ENCODE assay signal across 8 mouse cellular contexts in the genomic region with DNA sequence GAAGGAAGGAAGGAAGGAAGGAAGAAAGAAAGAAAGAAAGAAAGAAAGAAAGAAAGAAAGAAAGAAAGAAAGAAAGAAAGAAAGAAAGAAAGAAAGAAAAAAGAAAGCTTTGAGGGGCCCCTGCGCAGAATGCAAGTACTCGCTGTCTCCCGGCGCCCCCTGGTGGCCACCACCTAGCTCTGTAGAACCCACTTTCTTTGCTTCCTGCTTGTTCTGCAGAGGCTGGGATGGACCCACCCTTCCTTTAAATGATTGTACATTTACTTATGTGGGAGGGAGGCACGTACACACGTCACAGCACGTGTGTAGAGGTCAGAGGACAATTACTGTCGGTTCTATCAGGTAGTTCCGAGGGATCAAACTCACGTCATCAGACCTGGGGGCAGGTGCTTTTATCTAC. TPM values are rescaled to one million over a fixed set of nuclear protein-coding genes. Genes with fewer than 3 reads are reported as not detected.
DNase-seq lines count a peak whose midpoint lies in the region; ATAC-seq and TF ChIP-seq lines count a peak whose summit lies in the region.
"Had no signal": no experiment of that assay in that cellular context is flagged by ENCODE, and none has a peak within 500 bp of the region (broad histone marks: within the 10 kb centered on the region; RNA-seq: fewer than 3 reads in every experiment).

No protein-coding gene starts in this region.

- H3K9me3 ChIP-seq in forebrain, embryonic 14.5 days (replicated peaks; ENCODE audit: control insufficient read depth, low read length), result no peaks in the 10 kb centered on the region
- H3K9me3 ChIP-seq in hindbrain, embryonic 16.5 days (ENCODE audit: control insufficient read depth, low read length), result no peaks in the 10 kb centered on the region
- H3K9me3 ChIP-seq in midbrain, embryonic 14.5 days (ENCODE audit: control insufficient read depth, low read length), result no peaks in the 10 kb centered on the region
- H3K9me3 ChIP-seq: lung, embryonic 15.5 days had no signal

- WGBS in forebrain, embryonic 14.5 days, result 16% methylated on average over 10 of the region's 10 CpGs
- 15% methylated on average over 10 of the region's 10 CpGs for WGBS in hindbrain, embryonic 16.5 days
- WGBS in midbrain, embryonic 14.5 days, result 14% methylated on average over 10 of the region's 10 CpGs

- no peak overlapping the region for H3K27ac ChIP-seq in forebrain, embryonic 14.5 days (ENCODE audit: low read depth, low read length)
- no peak overlapping the region for H3K27ac ChIP-seq in hindbrain, embryonic 16.5 days (ENCODE audit: low read depth, low read length)
- no peak overlapping the region for H3K27ac ChIP-seq in left cerebral cortex, adult 2 months
- no peak overlapping the region for H3K27ac ChIP-seq in midbrain, embryonic 14.5 days (replicated peaks; ENCODE audit: low read depth, low read length)
- H3K27ac ChIP-seq: lung, embryonic 15.5 days had no signal

- TF ChIP-seq CTCF in left cerebral cortex, adult 2 months (IDR thresholded peaks at IDR 0.05), result peak; percentile 84

- intact Hi-C loops in left cerebral cortex, adult 2 months (cut with DNase I), result loop anchor here (1.0 to 10.0 kb wide), 3 partner anchors 134 to 393 kb away; no protein-coding TSS in a partner anchor

- no peaks in the 10 kb centered on the region for H3K4me1 ChIP-seq in forebrain, embryonic 14.5 days (ENCODE audit: control insufficient read depth, insufficient read depth, low read length)
- no peaks in the 10 kb centered on the region for H3K4me1 ChIP-seq in hindbrain, embryonic 16.5 days (ENCODE audit: control insufficient read depth, insufficient read depth, low read depth, low read length)
- H3K4me1 ChIP-seq in midbrain, embryonic 14.5 days (ENCODE audit: control insufficient read depth, insufficient read depth, low read length), result no peaks in the 10 kb centered on the region
- H3K4me1 ChIP-seq: lung, embryonic 15.5 days had no signal

- H3K4me3 ChIP-seq in forebrain, embryonic 14.5 days (ENCODE audit: low read depth, low read length), result no peak overlapping the region
- H3K4me3 ChIP-seq in hindbrain, embryonic 16.5 days (ENCODE audit: low read length), result no peak overlapping the region
- no peak overlapping the region for H3K4me3 ChIP-seq in left cerebral cortex, adult 2 months
- no peak overlapping the region for H3K4me3 ChIP-seq in midbrain, embryonic 14.5 days (replicated peaks; ENCODE audit: low read depth, low read length)
- H3K4me3 ChIP-seq: lung, embryonic 15.5 days had no signal

- peak; percentile 79 for DNase-seq in Muller cell, postnatal 12 days (ENCODE audit: inconsistent ontology term)
- DNase-seq in c-Kit-positive CD71-negative TER-119-negative erythroid progenitor cells, embryonic 14.5 days (ENCODE audit: low read depth), result peak; percentile 43
- DNase-seq in forebrain, embryonic 14.5 days (ENCODE audit: low spot score), result peak; percentile 86
- peak; percentile 76 to 82 for DNase-seq in left cerebral cortex, adult 2 months (ENCODE audit: extremely low spot score in 1 of 2, low spot score in 2 of 2)
- DNase-seq in midbrain, embryonic 14.5 days, result peak; percentile 91
- DNase-seq in spleen, adult 12 weeks (ENCODE audit: low spot score), result peak; percentile 39

- no peaks in the 10 kb centered on the region for H3K27me3 ChIP-seq in forebrain, embryonic 14.5 days (replicated peaks; ENCODE audit: control insufficient read depth, insufficient read depth, low read length)
- no peaks in the 10 kb centered on the region for H3K27me3 ChIP-seq in hindbrain, embryonic 16.5 days (replicated peaks; ENCODE audit: control insufficient read depth, insufficient read depth, low read length)
- no peaks in the 10 kb centered on the region for H3K27me3 ChIP-seq in midbrain, embryonic 14.5 days (ENCODE audit: control insufficient read depth, insufficient read depth, low read length)
- H3K27me3 ChIP-seq: lung, embryonic 15.5 days had no signal

- no peak overlapping the region for H3K4me2 ChIP-seq in forebrain, embryonic 14.5 days (ENCODE audit: low read length)
- H3K4me2 ChIP-seq in hindbrain, embryonic 16.5 days (ENCODE audit: low read length), result no peak overlapping the region
- no peak overlapping the region for H3K4me2 ChIP-seq in midbrain, embryonic 14.5 days (ENCODE audit: low read length)
- H3K4me2 ChIP-seq: lung, embryonic 15.5 days had no signal

- peak; percentile 55; the same call in 1 of the 2 replicates for ATAC-seq in forebrain, embryonic 14.5 days
- ATAC-seq in hindbrain, embryonic 16.5 days, result peak; percentile 62; the same call in 1 of the 2 replicates
- ATAC-seq in midbrain, embryonic 14.5 days (ENCODE audit: low FRiP score, low TSS enrichment), result peak; percentile 27; the same call in 1 of the 2 replicates

- H3K36me3 ChIP-seq in forebrain, embryonic 14.5 days (ENCODE audit: control insufficient read depth, insufficient read depth, low read length), result peaks cover 27% of the 10 kb centered on the region
- H3K36me3 ChIP-seq in hindbrain, embryonic 16.5 days (ENCODE audit: control insufficient read depth, insufficient read depth, low read length), result peaks cover 14% of the 10 kb centered on the region
- H3K36me3 ChIP-seq in midbrain, embryonic 14.5 days (ENCODE audit: control insufficient read depth, insufficient read depth, low read length), result peaks cover 29% of the 10 kb centered on the region

- H3K9ac ChIP-seq in forebrain, embryonic 14.5 days (ENCODE audit: low read length), result no peak overlapping the region
- H3K9ac ChIP-seq in hindbrain, embryonic 16.5 days (ENCODE audit: low read depth, low read length), result no peak overlapping the region
- no peak overlapping the region for H3K9ac ChIP-seq in midbrain, embryonic 14.5 days (replicated peaks; ENCODE audit: low read length)
- H3K9ac ChIP-seq: lung, embryonic 15.5 days had no signal

RNA-seq across cellular contexts. Expression of a gene that starts 23.2 kb away (rescaled TPM):
- 19.5 and 21.8 TPM in 2 replicates for polyA plus RNA-seq in forebrain, embryonic 14.5 days (2014; fragmentation: Nextera tagmentation; extraction: Ambion mirVana)
- polyA plus RNA-seq in hindbrain, embryonic 16.5 days (2015; fragmentation: Nextera tagmentation; extraction: Ambion mirVana), result 28.0 and 29.3 TPM in 2 replicates
- total RNA-seq in left cerebral cortex, adult 2 months (2021), result 10 to 100 TPM; 33.5 to 38.5 TPM
- 22.3 and 26.7 TPM in 2 replicates for polyA plus RNA-seq in midbrain, embryonic 14.5 days (2014; fragmentation: Nextera tagmentation; extraction: Ambion mirVana)

RNA-seq across cellular contexts. Expression of a gene that starts 35.9 kb away (rescaled TPM):
- polyA plus RNA-seq in forebrain, embryonic 14.5 days (2014; fragmentation: Nextera tagmentation; extraction: Ambion mirVana), result 20.4 and 30.1 TPM in 2 replicates
- 32.6 and 38.0 TPM in 2 replicates for polyA plus RNA-seq in hindbrain, embryonic 16.5 days (2015; fragmentation: Nextera tagmentation; extraction: Ambion mirVana)
- 100 to 1,000 TPM; 234 to 249 TPM for total RNA-seq in left cerebral cortex, adult 2 months (2021)
- 35.5 and 38.8 TPM in 2 replicates for polyA plus RNA-seq in midbrain, embryonic 14.5 days (2014; fragmentation: Nextera tagmentation; extraction: Ambion mirVana)

Comparison
In these comparisons a context has a peak if more than half of its experiments do, and no peak if none do; other contexts are left out.
1. DNase-seq: peak in every context shown above with its lines; median percentile 91 in midbrain, embryonic 14.5 days; 86 in forebrain, embryonic 14.5 days; 79 in Muller cell, postnatal 12 days; 79 in left cerebral cortex, adult 2 months; 43 in c-Kit-positive CD71-negative TER-119-negative erythroid progenitor cells, embryonic 14.5 days; 39 in spleen, adult 12 weeks.